Mouse (Mus musculus) MN1 (cell line): ENCODE data around the gene H1fx.
A peak's percentile ranks its signal among the peaks of the same experiment; 100 is the strongest.
"Not testable (repeated sequence)": the region's sequence is repeated elsewhere in the genome, so short reads cannot be mapped to it uniquely, and the experiment has no call there.

Experiments used
- DNase-seq: peaks from one replicate; pipeline ENCODE4 v3.0.0-alpha.2; 2016; ENCODE audit warnings: low spot score

Gene H1fx

GRCm38 (mm10) chr6:87980374-87981029 is 935 bp downstream of the H1fx start:
- DNase-seq = peak; percentile 96

GRCm38 (mm10) chr6:87979728-87980127 is 1.7 kb downstream of the H1fx start:
- no peak for DNase-seq

GRCm38 (mm10) chr6:87970041-87970440 is 11.4 kb downstream of the H1fx start:
- DNase-seq = no peak

- not testable (repeated sequence) for DNase-seq
Measured at GRCm38 (mm10) chr6:87962457-87962856, 19.0 kb downstream of the H1fx start.

GRCm38 (mm10) chr6:87942179-87942578 is 39.3 kb downstream of the H1fx start:
- no peak for DNase-seq

GRCm38 (mm10) chr6:87938941-87939340 is 42.5 kb downstream of the H1fx start:
- DNase-seq = peak; percentile 63

- DNase-seq = peak; percentile 93
Measured at GRCm38 (mm10) chr6:87937178-87937788, 44.2 kb downstream of the H1fx start.

- DNase-seq = no peak
Measured at GRCm38 (mm10) chr6:87935037-87935436, 46.4 kb downstream of the H1fx start.
